Mouse (Mus musculus) cerebellum, adult 9-11 months (tissue): ENCODE data around the gene Rhox13.

Experiments used
- DNase-seq: peaks from one replicate; pipeline ENCODE4 v3.0.0; 2022

The Rhox13 gene

DNA sequence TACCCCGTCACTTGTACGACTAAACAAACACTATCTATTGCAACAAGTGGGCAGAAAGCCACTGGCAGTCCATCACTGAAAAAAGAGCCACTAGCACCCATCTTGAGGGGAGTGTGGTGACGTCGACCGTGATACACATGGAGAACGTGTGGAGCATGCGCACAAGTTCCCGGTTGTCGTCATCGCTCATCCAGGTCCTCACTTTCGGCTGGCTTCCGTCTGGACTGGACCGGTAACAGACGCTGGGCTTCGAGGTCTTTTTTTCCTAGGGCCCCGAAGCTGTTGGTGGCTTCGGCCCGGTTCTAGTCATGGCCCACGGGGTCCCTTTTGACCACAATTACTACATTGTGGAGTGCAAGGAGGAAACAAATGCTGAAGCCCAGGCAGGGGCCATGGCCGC, at the start of gene Rhox13:
TSS of gene Rhox13 (plus strand) at position 238 of the 400 bp plus-strand sequence.
- DNase-seq: no peak

DNA sequence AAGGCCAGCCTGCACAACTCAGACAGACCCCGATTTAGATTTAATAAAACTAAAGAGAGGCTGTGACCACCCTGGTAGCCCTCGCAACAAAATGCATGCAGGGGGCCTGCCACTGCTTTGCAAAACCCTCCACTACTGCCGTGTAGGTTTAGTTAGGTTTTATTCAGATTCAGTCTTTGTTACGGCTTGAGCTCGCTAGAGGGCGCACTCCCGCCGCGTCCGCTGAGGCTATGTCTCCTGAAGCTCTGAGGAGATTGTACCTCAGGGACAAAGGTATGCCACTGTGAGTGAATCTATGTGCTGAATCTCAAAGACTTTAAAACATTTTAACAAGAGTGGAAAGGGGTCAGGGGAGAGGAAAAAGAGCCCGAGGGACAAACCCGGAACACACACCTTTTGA, 36.8 kb upstream of the Rhox13 start:
- DNase-seq: peak; percentile 17

DNA sequence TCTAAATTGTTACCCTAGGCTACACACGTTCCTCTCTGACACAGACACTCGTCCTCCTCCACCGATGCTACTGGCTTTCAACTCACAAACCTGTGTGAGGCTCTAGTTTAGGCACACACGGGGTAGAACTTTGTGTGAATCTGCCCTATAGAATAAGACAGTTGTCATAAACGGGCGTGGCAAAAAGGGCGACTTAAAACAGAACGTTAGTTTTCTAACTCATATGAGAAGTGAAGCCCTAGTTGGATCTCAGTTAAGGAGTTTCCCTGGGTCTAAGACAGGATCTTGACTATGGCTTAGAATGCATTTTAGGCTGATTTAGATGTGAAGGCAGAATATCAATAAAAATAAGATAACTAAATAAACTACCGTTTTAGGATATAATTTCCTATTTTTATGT, 36.0 kb upstream of the Rhox13 start, which contains the start of gene Rhox11:
TSS of gene Rhox11 (minus strand) at position 101 of the 400 bp plus-strand sequence.
- DNase-seq: no peak

DNA sequence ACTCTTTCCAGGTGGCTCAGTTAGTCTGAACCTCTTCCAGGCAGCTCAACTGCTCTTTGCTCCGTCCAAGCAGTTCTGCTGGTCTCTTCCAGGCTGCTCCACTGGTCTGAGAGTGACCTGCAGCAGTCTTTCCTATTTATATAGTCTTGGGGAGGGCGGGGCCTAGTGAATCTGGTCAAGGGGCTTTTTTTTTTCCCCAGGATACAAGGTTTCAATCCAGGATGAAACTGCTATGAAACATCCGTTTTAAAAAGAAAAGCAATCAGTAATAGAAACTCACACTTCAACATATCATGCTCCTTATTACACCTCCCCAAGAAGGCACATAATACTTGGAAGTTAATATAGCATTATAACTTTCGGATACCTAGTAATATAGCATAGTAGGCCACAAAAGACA, 10.2 kb upstream of the Rhox13 start, which contains the start of gene Rhox12:
TSS of gene Rhox12 (minus strand) at position 101 of the 400 bp plus-strand sequence.
- DNase-seq: no peak

DNA sequence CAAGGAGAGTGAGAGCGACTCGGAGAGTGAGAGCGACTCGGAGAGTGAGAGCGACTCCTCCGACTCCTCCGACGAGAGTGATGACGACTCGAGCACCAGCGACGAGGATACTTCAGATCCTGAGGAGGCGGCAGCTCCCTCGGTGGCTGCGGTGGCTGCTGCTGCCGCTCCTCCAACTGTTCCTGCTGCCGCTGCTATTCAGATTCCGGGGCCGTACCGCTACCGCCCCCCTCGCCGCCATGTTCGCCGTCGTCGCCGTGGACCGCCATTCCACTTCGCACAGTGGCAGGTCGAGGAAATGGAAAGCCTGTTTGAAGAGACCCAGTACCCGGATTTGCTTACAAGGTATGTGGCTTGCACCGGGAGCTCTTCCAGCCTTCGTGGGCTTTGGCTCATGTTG, 459 bp downstream of the Rhox13 start:
- no peak for DNase-seq

DNA sequence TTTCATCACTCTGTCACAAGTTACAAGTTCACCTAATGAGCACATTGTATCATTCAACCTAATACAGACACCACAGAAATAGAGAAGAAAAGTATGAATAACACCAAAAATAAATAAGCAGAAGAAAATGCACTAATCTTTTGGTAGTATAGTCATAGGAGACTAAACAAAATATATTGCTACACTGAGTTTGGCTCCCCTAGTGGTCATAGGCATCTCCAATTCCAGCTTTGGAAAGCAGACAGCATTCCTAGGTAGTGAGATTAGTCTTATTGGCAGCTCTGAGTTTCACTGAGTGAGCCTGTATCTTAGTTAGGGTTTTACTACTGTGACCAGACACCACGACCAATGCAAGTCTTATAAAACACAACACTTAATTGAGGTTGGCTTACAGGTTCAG, 38.1 kb downstream of the Rhox13 start:
- DNase-seq: no peak

DNA sequence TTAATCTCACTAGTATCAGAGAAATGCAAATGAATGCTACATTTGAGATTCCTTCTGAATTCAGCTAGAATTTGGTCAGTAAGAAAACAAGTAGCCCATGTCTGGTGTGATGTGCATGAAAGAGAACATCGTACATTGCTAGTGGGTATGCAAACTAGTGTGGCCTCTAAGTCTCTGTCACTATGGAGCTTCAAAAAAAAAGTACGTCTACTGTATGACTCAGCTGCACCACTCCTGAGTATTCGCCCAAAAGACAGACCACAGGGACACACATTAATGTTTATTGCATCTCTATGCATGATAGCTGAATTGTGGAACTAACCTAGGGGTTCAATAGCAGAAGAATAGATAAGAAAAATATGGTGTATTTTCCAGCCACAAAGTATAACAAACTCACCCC, 44.3 kb downstream of the Rhox13 start:
- DNase-seq: no peak

DNA sequence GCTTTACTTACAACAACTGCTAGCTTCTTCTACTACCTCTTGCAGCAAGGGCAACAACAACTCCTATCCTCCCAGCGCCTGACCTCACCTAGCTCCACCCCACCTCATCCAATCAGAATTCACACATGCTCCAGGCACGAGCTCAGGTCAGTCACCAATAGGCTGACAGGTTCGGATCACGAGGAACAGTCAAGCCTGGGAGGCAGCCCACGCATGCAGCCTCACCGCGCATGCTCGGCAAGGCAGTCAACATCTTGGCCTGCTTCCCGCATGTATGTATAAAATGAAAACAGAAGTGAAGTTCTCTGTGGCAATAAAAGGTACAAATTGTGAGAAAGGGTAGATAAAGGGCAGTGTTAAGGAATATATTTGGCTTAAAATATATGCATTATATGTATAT, 45.0 kb downstream of the Rhox13 start:
- no peak for DNase-seq

DNA sequence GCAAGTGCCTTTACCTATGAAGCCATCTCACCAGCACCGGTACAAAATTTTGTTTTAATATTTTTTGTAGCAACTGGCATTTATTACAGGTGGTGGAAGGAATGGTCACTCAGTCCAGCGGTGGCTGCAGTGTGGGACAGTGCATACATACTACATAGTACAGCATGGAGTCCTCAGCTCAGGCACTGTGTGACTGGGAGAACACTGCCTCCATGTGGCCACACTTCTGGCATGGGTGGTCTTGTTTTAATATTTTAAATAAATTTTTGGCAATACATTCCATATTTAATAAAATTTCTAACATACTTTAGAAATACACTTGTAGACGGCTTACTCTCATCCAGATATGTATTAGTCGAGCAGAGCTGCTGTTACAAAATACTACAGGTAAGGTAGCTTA, 45.6 kb downstream of the Rhox13 start:
- DNase-seq: no peak
